Mouse (Mus musculus) small intestine, adult 2 months (tissue): Measurements from ENCODE around the gene Manba. TPM values are rescaled to one million over a fixed set of nuclear protein-coding genes. Genes with fewer than 3 reads are reported as not detected.
"Not testable (repeated sequence)": the region's sequence is repeated elsewhere in the genome, so short reads cannot be mapped to it uniquely, and the experiment has no call there.

Source experiments
- H3K27ac ChIP-seq: fragments of 200-500 bp; 2 replicates; pipeline ENCODE4 v1.5.1; 2012; ENCODE audit warnings: low read depth, low read length, control low read depth, inconsistent platforms; ENCODE audit not compliant: insufficient read depth
- H3K27me3 ChIP-seq: fragments of 200-500 bp; 2 replicates; pipeline ENCODE4 v1.6.1; 2012; ENCODE audit warnings: mild to moderate bottlenecking, moderate library complexity, low read length, inconsistent platforms; ENCODE audit not compliant: control insufficient read depth, insufficient read depth
- H3K36me3 ChIP-seq: fragments of 200-500 bp; 2 replicates; pipeline ENCODE4 v1.6.1; 2012; ENCODE audit warnings: mild to moderate bottlenecking, low read length, control low read depth, inconsistent platforms; ENCODE audit not compliant: control insufficient read depth, insufficient read depth
- H3K4me1 ChIP-seq: fragments of 200-500 bp; 2 replicates; pipeline ENCODE4 v1.6.1; 2012; ENCODE audit warnings: low read length, inconsistent platforms, mixed read lengths; ENCODE audit not compliant: control insufficient read depth, insufficient read depth, insufficient read length
- H3K4me3 ChIP-seq: fragments of 200-500 bp; 2 replicates; pipeline ENCODE4 v1.5.1; 2012; ENCODE audit warnings: low read depth, mild to moderate bottlenecking, control low read depth, inconsistent platforms, low read length, moderate library complexity
- CTCF ChIP-seq: fragments of 200-500 bp; IDR thresholded peaks from 2 replicates; pipeline ENCODE4 v1.5.1; 2012; ENCODE audit warnings: low read depth, mild to moderate bottlenecking, control low read depth, inconsistent platforms, low read length, moderate library complexity, mixed read lengths; ENCODE audit not compliant: insufficient replicate concordance, insufficient read length; ENCODE audit errors: extremely low read depth
- POLR2A ChIP-seq: fragments of 200-500 bp; IDR thresholded peaks from 2 replicates; pipeline ENCODE4 v1.6.1; 2012; ENCODE audit warnings: low read depth, mild to moderate bottlenecking, control low read depth, inconsistent platforms, low read length, moderate library complexity
- WGBS: fragments of 180-500 bp; shearing (Covaris S2); methylation state at CpG from one replicate; pipeline ENCODE4 v1.1.7; 2018; 5-methylcytosine and 5-hydroxymethylcytosine counted together
- polyA plus RNA-seq: library from polyadenylated mRNA; depleted of rRNA; stranded (reverse); fragments of >200 nt; gene quantifications from 2 replicates; pipeline ENCODE4 v1.2.3, GENCODE M21; 2012

Manba gene
- polyA plus RNA-seq, 1 experiment: 2.6 TPM

DNA sequence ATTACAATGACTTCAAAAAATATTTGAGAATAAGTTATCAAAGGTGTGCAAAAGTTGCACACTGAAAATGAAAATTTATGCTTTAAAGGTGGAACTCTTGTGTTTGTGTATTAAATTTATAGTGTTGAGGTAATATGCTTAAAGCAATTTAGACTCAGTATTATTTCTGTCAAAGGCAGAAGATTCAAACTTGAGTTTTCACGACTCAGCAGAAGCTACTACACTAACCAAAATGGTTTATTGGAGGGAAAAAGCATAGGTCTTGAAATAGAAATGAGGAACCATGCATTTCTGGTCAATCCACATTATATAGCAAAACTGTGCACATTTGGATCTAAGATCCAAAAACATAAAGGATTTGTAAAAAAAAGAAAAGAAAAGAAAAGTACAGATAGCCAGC, 14.6 kb upstream of the Manba start:
- WGBS: 57% methylated on average over 1 of the region's 1 CpGs
- Histone ChIP-seq H3K4me3 (no peak overlapping the region), H3K27ac (no peak overlapping the region), H3K36me3 (peaks cover 5% of the 10 kb centered on the region), H3K4me1 (peaks cover 7% of the 10 kb centered on the region; the same call in 1 of the 2 replicates), H3K27me3 (no peaks in the 10 kb centered on the region)
- no peak for TF ChIP-seq POLR2A

DNA sequence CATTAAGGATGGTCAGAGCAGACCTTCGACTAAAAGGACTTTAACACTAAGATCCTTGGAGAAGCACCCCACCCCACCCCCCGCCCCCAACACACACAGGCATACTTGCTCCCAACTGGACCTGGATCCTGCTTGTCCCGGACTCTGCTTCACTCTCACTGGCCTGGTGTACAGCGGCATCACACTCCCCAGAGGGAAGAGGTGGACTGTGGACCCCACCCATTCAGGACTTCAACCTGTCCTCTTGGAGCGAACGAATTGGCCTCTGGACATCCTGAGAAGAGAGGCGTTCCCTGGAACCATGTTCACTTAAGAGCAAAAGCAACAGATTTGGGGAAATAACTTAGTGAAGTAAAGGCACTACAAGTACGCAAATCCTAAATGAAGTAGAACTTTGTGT, 10.4 kb upstream of the Manba start:
- no peak for TF ChIP-seq POLR2A

DNA sequence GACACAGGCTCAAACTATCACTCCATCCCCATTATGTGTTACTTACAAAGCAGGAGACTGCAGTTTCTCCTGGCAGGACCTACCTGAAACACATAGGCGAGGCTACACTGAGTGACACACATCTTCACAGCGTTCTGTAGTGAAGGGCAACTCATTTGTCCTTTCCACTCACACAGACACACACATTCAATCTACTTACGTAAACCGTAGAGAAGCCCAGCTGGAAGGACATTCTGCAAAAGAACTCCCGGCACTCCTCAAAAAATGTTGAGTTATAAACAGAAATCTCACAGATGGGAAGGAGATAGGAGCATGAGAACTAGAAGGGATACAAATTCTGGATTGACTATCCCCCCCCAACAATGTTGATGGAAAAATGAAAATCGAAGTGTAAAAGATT, 9.1 kb upstream of the Manba start:
- H3K27ac ChIP-seq: no peak overlapping the region
- WGBS: 64% methylated on average over 6 of the region's 6 CpGs
- no peak overlapping the region for H3K4me3 ChIP-seq
- no peak for TF ChIP-seq CTCF
- TF ChIP-seq POLR2A: no peak
- no peaks in the 10 kb centered on the region for H3K27me3 ChIP-seq
- H3K4me1 ChIP-seq: peaks cover 7% of the 10 kb centered on the region; the same call in 1 of the 2 replicates
- no peaks in the 10 kb centered on the region for H3K36me3 ChIP-seq

More for the DNA sequence above, 10.4 kb upstream of the Manba start:
- H3K27me3 ChIP-seq: no peaks in the 10 kb centered on the region
- peaks cover 7% of the 10 kb centered on the region; the same call in 1 of the 2 replicates for H3K4me1 ChIP-seq
- H3K27ac ChIP-seq: no peak overlapping the region
- no peaks in the 10 kb centered on the region for H3K36me3 ChIP-seq
- no peak overlapping the region for H3K4me3 ChIP-seq
- 54% methylated on average over 8 of the region's 8 CpGs for WGBS

DNA sequence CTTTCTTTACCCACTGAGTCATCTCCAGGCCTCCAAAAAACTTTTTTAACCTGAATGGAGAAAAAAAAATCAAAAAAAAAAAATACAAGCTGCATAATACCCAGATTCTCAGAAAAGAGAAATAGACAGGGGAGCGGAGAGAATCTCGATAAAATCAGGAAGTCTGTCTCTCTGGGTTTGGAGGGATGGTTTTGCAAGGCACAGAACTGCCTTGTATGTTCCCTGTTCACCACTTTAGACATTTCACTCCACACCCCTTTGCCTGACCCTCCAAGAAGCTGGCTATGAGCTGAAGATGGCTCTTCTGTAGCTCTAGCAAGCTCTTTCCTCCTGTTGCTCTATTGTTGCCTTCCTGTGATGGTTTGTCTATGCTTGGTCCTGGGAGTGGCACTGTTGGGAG, 8.4 kb upstream of the Manba start:
- Histone ChIP-seq H3K4me3 (no peak overlapping the region), H3K36me3 (no peaks in the 10 kb centered on the region), H3K27me3 (no peaks in the 10 kb centered on the region), H3K4me1 (peaks cover 7% of the 10 kb centered on the region; the same call in 1 of the 2 replicates), H3K27ac (no peak overlapping the region)
- TF ChIP-seq CTCF (no peak), POLR2A (no peak)
- 91% methylated on average over 2 of the region's 2 CpGs for WGBS

DNA sequence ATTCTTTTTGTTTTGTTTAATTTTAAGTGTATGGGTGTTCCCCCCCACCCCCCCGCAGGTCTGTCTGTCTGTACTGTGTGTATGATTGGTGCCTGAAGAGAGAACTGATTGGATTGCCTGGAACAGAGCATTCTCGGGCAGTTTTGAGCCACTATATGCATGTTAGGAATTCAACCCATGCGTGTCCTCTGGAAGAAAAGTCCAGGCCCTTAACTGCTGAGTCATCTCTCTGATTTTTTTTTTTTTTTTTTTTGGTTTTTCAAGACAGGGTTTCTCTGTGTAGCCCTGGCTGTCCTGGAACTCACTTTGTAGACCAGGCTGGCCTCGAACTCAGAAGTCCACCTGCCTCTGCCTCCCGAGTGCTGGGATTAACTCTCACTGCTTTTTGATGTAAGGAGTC, 6.3 kb upstream of the Manba start:
- H3K4me1 ChIP-seq: peaks cover 10% of the 10 kb centered on the region; the same call in 1 of the 2 replicates
- not testable (repeated sequence) for H3K27me3 ChIP-seq, H3K36me3 ChIP-seq, H3K4me3 ChIP-seq, H3K27ac ChIP-seq
- 83% methylated on average over 5 of the region's 5 CpGs for WGBS

DNA sequence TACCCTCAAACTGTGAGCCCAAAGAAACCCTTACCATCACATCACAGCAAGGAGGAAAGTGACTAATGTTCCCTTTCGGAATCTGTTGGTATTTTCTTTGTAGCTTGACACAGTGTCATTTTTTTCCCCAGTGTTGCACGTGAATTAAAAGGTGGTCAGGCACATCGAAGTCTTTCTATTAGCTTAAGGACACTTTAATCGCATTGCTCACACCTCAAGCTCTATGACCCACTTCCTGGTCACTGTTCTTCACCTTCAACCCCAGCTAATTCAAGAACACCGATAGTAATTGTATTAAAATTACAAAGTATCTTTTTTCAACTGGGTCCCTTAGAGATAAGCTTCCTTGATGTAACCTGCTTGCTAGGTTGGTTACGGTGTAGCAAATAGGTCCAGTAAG, 4.6 kb upstream of the Manba start:
- TF ChIP-seq CTCF (no peak), POLR2A (no peak)
- WGBS: 65% methylated on average over 6 of the region's 6 CpGs
- peaks cover 3% of the 10 kb centered on the region; the same call in 1 of the 2 replicates for H3K4me1 ChIP-seq
- no peaks in the 10 kb centered on the region for H3K27me3 ChIP-seq
- H3K4me3 ChIP-seq: no peak overlapping the region
- no peaks in the 10 kb centered on the region for H3K36me3 ChIP-seq
- H3K27ac ChIP-seq: no peak overlapping the region

DNA sequence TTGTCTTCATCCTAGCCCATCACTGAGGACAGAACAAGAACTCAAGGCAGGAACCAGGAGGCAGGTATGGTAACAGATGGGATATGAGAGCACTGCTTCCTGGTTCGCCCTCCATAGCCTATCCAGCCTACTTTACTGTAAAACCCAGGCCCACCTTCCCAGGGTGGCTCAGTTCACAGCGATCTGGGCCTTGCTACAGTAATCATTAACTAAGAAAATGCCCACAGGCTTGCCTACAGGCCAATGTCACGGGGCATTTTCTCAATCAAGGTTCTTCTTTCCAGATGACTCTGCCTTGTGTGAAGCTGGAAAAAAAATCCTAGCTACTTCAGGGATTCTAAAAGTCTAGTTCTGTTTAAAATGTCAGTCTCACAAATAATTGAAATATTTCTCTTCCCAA, 3.8 kb upstream of the Manba start:
- H3K4me3 ChIP-seq: no peak overlapping the region
- peaks cover 3% of the 10 kb centered on the region; the same call in 1 of the 2 replicates for H3K4me1 ChIP-seq
- H3K27ac ChIP-seq: no peak overlapping the region
- WGBS: 67% methylated on average over 3 of the region's 3 CpGs
- no peaks in the 10 kb centered on the region for H3K27me3 ChIP-seq
- TF ChIP-seq CTCF: no peak
- no peak for TF ChIP-seq POLR2A
- H3K36me3 ChIP-seq: no peaks in the 10 kb centered on the region

DNA sequence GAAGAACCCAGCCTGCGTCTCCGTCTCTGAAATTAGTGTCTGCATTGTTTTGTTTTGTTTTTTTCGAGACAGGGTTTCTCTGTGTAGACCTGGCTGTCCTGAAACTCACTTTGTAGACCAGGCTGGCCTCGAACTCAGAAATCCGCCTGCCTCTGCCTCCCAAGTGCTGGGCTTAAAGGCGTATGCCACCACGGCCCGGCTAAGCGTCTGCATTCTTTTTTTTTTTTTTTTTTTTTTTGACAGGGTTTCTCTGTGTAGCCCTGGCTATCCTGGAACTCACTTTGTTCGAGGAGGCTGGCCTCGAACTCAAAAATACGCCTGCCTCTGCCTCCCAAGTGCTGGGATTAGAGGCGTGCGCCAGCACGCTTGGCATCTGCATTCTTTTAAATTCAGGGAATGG, 761 bp upstream of the Manba start:
- H3K27me3 ChIP-seq, H3K4me1 ChIP-seq, H3K36me3 ChIP-seq, H3K27ac ChIP-seq, H3K4me3 ChIP-seq: not testable (repeated sequence)
- 85% methylated on average over 15 of the region's 15 CpGs for WGBS
